Mouse (Mus musculus): ENCODE measurements around the gene Paip2b. TPM values are rescaled to one million over a fixed set of nuclear protein-coding genes. Genes with fewer than 3 reads are reported as not detected.

Paip2b gene
- polyA plus RNA-seq, 1 experiment from 2014 or later, result 15.2 TPM

Other genes starting within 250 kb of the Paip2b start
- 0.53 and 0.88 TPM in 2 replicates for gene Clec4f, start 175.6 kb downstream of the Paip2b start, polyA plus RNA-seq (2015; fragmentation: Nextera tagmentation; extraction: Ambion mirVana)
- 1.1 and 1.2 TPM in 2 replicates for gene Cd207, start 153.9 kb downstream of the Paip2b start, polyA plus RNA-seq (2015; fragmentation: Nextera tagmentation; extraction: Ambion mirVana)
- not detected in 2 replicates for gene Vax2, start 120.5 kb downstream of the Paip2b start, polyA plus RNA-seq (2015; fragmentation: Nextera tagmentation; extraction: Ambion mirVana)
- gene Atp6v1b1, start 88.8 kb downstream of the Paip2b start, polyA plus RNA-seq (2015; fragmentation: Nextera tagmentation; extraction: Ambion mirVana), result 0.08 and 0.22 TPM in 2 replicates
- 0.10 TPM in 1 of 2 replicates, not detected in the other for gene Ankrd53, start 69.1 kb downstream of the Paip2b start, polyA plus RNA-seq (2015; fragmentation: Nextera tagmentation; extraction: Ambion mirVana)
- gene Tex261, start 55.9 kb downstream of the Paip2b start, polyA plus RNA-seq (2015; fragmentation: Nextera tagmentation; extraction: Ambion mirVana), result 121 and 127 TPM in 2 replicates
- 42.1 and 43.5 TPM in 2 replicates for gene Nagk, start 36.8 kb downstream of the Paip2b start, polyA plus RNA-seq (2015; fragmentation: Nextera tagmentation; extraction: Ambion mirVana)
- gene Zfp638, start 35.4 kb upstream of the Paip2b start, polyA plus RNA-seq (2015; fragmentation: Nextera tagmentation; extraction: Ambion mirVana), result 50.8 and 52.2 TPM in 2 replicates
- 3.9 TPM in 2 replicates for gene Dysf, start 176.8 kb upstream of the Paip2b start, polyA plus RNA-seq (2015; fragmentation: Nextera tagmentation; extraction: Ambion mirVana)